Mouse (Mus musculus) liver, adult 2 months (tissue): ENCODE data around the gene Cd6. TPM values are rescaled to one million over a fixed set of nuclear protein-coding genes. Genes with fewer than 3 reads are reported as not detected.

Source experiments
- DNase-seq: peaks from one replicate; pipeline ENCODE4 v3.0.0-alpha.2; 2011; ENCODE audit warnings: low read depth, low spot score; ENCODE audit errors: extremely low read depth
- H3K27ac ChIP-seq: fragments of 200-500 bp; replicated peaks from 2 replicates; pipeline ENCODE4 v1.5.1; 2012; ENCODE audit warnings: low read depth, mild to moderate bottlenecking, control low read depth, inconsistent platforms, low read length; ENCODE audit not compliant: insufficient read depth
- H3K27me3 ChIP-seq: fragments of 200-500 bp; 2 replicates; pipeline ENCODE4 v1.6.1; 2012; ENCODE audit warnings: mild to moderate bottlenecking, moderate library complexity, low read length, inconsistent platforms; ENCODE audit not compliant: control insufficient read depth, insufficient read depth
- H3K36me3 ChIP-seq: fragments of 200-500 bp; 2 replicates; pipeline ENCODE4 v1.6.1; 2012; ENCODE audit warnings: low read length, inconsistent platforms; ENCODE audit not compliant: control insufficient read depth, insufficient read depth
- H3K4me1 ChIP-seq: fragments of 200-500 bp; 2 replicates; pipeline ENCODE4 v1.6.1; 2011; ENCODE audit warnings: low read length; ENCODE audit not compliant: control insufficient read depth, insufficient read depth
- H3K4me3 ChIP-seq: fragments of 200-500 bp; 2 replicates; pipeline ENCODE4 v1.5.1; 2011; ENCODE audit warnings: low read depth, mild to moderate bottlenecking, control low read depth, low read length, moderate library complexity; ENCODE audit not compliant: insufficient read depth
- H3K79me2 ChIP-seq: fragments of 200-500 bp; 2 replicates; pipeline ENCODE4 v1.6.1; 2012; ENCODE audit warnings: inconsistent platforms, mild to moderate bottlenecking, low read length, moderate library complexity; ENCODE audit not compliant: control insufficient read depth, insufficient read depth
- H3K9ac ChIP-seq: fragments of 200-500 bp; 2 replicates; pipeline ENCODE4 v1.6.1; 2012; ENCODE audit warnings: low read depth, mild to moderate bottlenecking, control low read depth, inconsistent platforms, low read length
- CTCF ChIP-seq: fragments of 200-500 bp; IDR thresholded peaks from 2 replicates; pipeline ENCODE4 v1.5.1; 2011; ENCODE audit warnings: low read depth, low read length, control low read depth
- POLR2A ChIP-seq: fragments of 200-500 bp; IDR thresholded peaks from 2 replicates; pipeline ENCODE4 v1.6.1; 2011; ENCODE audit warnings: low read length, control low read depth; ENCODE audit not compliant: insufficient read depth; ENCODE audit errors: extremely low read depth
- WGBS: fragments of 180-500 bp; shearing (Covaris S2); methylation state at CpG from one replicate; pipeline ENCODE4 v1.1.7; 2018; 5-methylcytosine and 5-hydroxymethylcytosine counted together
- polyA plus RNA-seq: library from polyadenylated mRNA; depleted of rRNA; stranded (reverse); fragments of >200 nt; gene quantifications from 2 replicates; pipeline ENCODE4 v1.2.3, GENCODE M21; 2012
- total RNA-seq: library from RNA; depleted of rRNA; stranded (reverse); fragments of >200 nt; gene quantifications from 2 replicates; pipeline ENCODE4 v1.2.3, GENCODE M21; 2014

Cd6 gene
- total and polyA plus RNA-seq, 2 experiments, result 0.18 to 0.44 TPM

GRCm38 (mm10) chr19:10855422-10855821, 25.6 kb upstream of the Cd6 start:
- Histone ChIP-seq H3K4me1 (no peaks in the 10 kb centered on the region), H3K79me2 (no peaks in the 10 kb centered on the region), H3K27me3 (no peaks in the 10 kb centered on the region), H3K9ac (no peak overlapping the region), H3K4me3 (no peak overlapping the region), H3K27ac (no peak overlapping the region), H3K36me3 (no peaks in the 10 kb centered on the region)
- no peak for DNase-seq
- TF ChIP-seq POLR2A (no peak), CTCF (no peak)
- WGBS, result 77% methylated on average over 3 of the region's 3 CpGs

GRCm38 (mm10) chr19:10847311-10848087, 17.6 kb upstream of the Cd6 start:
- H3K4me1 ChIP-seq, result no peaks in the 10 kb centered on the region; the same call in 1 of the 2 replicates
- peaks cover 3% of the 10 kb centered on the region; the same call in 1 of the 2 replicates for H3K79me2 ChIP-seq
- no peak overlapping the region for H3K9ac ChIP-seq
- no peak overlapping the region for H3K27ac ChIP-seq
- H3K4me3 ChIP-seq, result no peak overlapping the region
- TF ChIP-seq CTCF (no peak), POLR2A (no peak)
- no peaks in the 10 kb centered on the region for H3K27me3 ChIP-seq
- WGBS, result 47% methylated on average over 3 of the region's 3 CpGs
- H3K36me3 ChIP-seq, result no peaks in the 10 kb centered on the region
- DNase-seq, result no peak

- H3K79me2 ChIP-seq, result peaks cover 3% of the 10 kb centered on the region; the same call in 1 of the 2 replicates
- TF ChIP-seq POLR2A (no peak), CTCF (no peak)
- no peak for DNase-seq
- no peaks in the 10 kb centered on the region for H3K27me3 ChIP-seq
- WGBS, result 87% methylated on average over 7 of the region's 7 CpGs
- H3K4me3 ChIP-seq, result no peak overlapping the region
- no peaks in the 10 kb centered on the region; the same call in 1 of the 2 replicates for H3K4me1 ChIP-seq
- no peak overlapping the region for H3K27ac ChIP-seq
- no peaks in the 10 kb centered on the region for H3K36me3 ChIP-seq
- H3K9ac ChIP-seq, result no peak overlapping the region
These were observed 16.3 kb upstream of the Cd6 start for GRCm38 (mm10) chr19:10846150-10846549.

GRCm38 (mm10) chr19:10845454-10845853, 15.6 kb upstream of the Cd6 start:
- H3K27ac ChIP-seq, result no peak overlapping the region
- H3K79me2 ChIP-seq, result peaks cover 3% of the 10 kb centered on the region; the same call in 1 of the 2 replicates
- no peak overlapping the region for H3K9ac ChIP-seq
- WGBS, result 79% methylated on average over 3 of the region's 3 CpGs
- H3K4me1 ChIP-seq, result no peaks in the 10 kb centered on the region; the same call in 1 of the 2 replicates
- H3K27me3 ChIP-seq, result no peaks in the 10 kb centered on the region
- H3K36me3 ChIP-seq, result no peaks in the 10 kb centered on the region
- no peak for DNase-seq
- H3K4me3 ChIP-seq, result no peak overlapping the region
- no peak for TF ChIP-seq POLR2A
- no peak for TF ChIP-seq CTCF

GRCm38 (mm10) chr19:10844206-10844605, 14.3 kb upstream of the Cd6 start:
- Histone ChIP-seq H3K79me2 (peaks cover 3% of the 10 kb centered on the region; the same call in 1 of the 2 replicates), H3K27ac (no peak overlapping the region), H3K4me1 (no peaks in the 10 kb centered on the region; the same call in 1 of the 2 replicates), H3K4me3 (peak overlapping the region; percentile 18; the same call in 1 of the 2 replicates), H3K9ac (no peak overlapping the region), H3K36me3 (no peaks in the 10 kb centered on the region), H3K27me3 (no peaks in the 10 kb centered on the region)
- TF ChIP-seq CTCF (no peak), POLR2A (no peak)
- no peak for DNase-seq
- WGBS, result 87% methylated on average over 5 of the region's 5 CpGs

GRCm38 (mm10) chr19:10842914-10843313, 13.1 kb upstream of the Cd6 start:
- DNase-seq, result no peak
- Histone ChIP-seq H3K36me3 (no peaks in the 10 kb centered on the region), H3K27ac (peak overlapping the region; percentile 58), H3K9ac (peak overlapping the region; percentile 72), H3K27me3 (no peaks in the 10 kb centered on the region), H3K4me1 (no peaks in the 10 kb centered on the region; the same call in 1 of the 2 replicates), H3K4me3 (peak overlapping the region; percentile 64), H3K79me2 (peaks cover 3% of the 10 kb centered on the region; the same call in 1 of the 2 replicates)
- TF ChIP-seq POLR2A (no peak), CTCF (no peak)
- WGBS, result 45% methylated on average over 24 of the region's 24 CpGs
